Mouse (Mus musculus) bone marrow macrophage, adult 2 months (primary cell): ENCODE results near the gene Pacsin1. TPM values are rescaled to one million over a fixed set of nuclear protein-coding genes. Genes with fewer than 3 reads are reported as not detected.

Experiments used
- H3K27ac ChIP-seq: 2 replicates; pipeline ENCODE4 v1.5.1; 2012; ENCODE audit warnings: low read depth, low read length; ENCODE audit not compliant: insufficient read depth
- H3K4me1 ChIP-seq: 2 replicates; pipeline ENCODE4 v1.6.1; 2012; ENCODE audit warnings: low read length; ENCODE audit not compliant: control insufficient read depth, insufficient read depth
- H3K4me3 ChIP-seq: 2 replicates; pipeline ENCODE4 v1.5.1; 2012; ENCODE audit warnings: mild to moderate bottlenecking, low read length, moderate library complexity; ENCODE audit not compliant: insufficient read depth
- CTCF ChIP-seq: IDR thresholded peaks from 2 replicates; pipeline ENCODE4 v1.5.1; 2012; ENCODE audit warnings: low read depth, mild to moderate bottlenecking, low read length, moderate library complexity
- POLR2A ChIP-seq: IDR thresholded peaks from 2 replicates; pipeline ENCODE4 v1.6.1; 2012; ENCODE audit warnings: mild to moderate bottlenecking, low read depth, low read length, borderline replicate concordance
- polyA plus RNA-seq: library from polyadenylated mRNA; stranded (reverse); fragments of >200 nt; gene quantifications from 2 replicates; pipeline ENCODE4 v1.2.4, GENCODE M21; 2012; ENCODE audit not compliant: missing spikeins, insufficient read depth, insufficient read length

Gene Pacsin1
- polyA plus RNA-seq, 1 experiment, result not detected

DNA sequence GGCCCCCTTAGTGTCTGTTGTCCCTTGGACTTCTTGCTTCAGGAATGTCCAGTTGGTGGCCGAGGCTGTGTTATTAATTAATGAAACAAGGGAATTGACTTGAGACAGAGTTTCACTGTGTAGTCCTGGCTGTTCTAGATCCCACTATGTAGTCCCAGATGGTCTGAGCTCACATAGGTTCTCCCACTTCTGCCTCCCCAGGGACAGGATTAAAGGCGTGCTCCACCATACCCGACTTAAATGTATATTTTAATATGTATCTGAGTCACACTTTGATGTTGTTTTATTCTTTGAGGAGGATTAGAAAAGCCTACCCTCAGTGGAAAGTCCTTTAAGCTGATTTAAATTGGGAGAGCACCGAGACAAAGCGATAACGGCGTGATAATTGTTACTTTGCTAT, 21.0 kb downstream of the Pacsin1 start:
- no peak overlapping the region for H3K4me3 ChIP-seq
- 0 out of 2 replicates have a peak, but pooled peaks cover 4% of the 10 kb centered on the region for H3K4me1 ChIP-seq
- no peak for TF ChIP-seq CTCF
- TF ChIP-seq POLR2A, result no peak
- no peak overlapping the region for H3K27ac ChIP-seq

DNA sequence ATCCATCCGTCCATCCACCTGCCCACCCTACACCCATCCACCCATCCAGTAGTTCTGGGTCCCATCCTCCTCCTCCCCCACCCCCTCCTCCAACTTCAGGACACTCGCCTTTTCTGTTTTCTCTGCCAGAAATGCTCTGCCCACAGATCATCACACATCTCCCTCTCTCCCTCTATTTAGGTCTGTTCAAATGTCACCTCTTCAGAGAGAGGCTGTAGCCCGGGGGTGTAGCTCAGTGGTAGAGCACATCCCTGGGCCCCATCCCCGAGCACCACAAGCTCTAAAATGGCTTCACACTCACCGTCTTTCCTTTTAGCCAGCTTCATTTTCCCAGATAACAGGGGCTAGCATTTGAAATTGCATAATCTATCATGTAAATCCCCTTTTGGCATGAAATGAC, 22.4 kb downstream of the Pacsin1 start:
- no peak for TF ChIP-seq POLR2A
- TF ChIP-seq CTCF, result no peak
- 0 out of 2 replicates have a peak, but pooled peaks cover 4% of the 10 kb centered on the region for H3K4me1 ChIP-seq
- no peak overlapping the region for H3K27ac ChIP-seq
- H3K4me3 ChIP-seq, result no peak overlapping the region

DNA sequence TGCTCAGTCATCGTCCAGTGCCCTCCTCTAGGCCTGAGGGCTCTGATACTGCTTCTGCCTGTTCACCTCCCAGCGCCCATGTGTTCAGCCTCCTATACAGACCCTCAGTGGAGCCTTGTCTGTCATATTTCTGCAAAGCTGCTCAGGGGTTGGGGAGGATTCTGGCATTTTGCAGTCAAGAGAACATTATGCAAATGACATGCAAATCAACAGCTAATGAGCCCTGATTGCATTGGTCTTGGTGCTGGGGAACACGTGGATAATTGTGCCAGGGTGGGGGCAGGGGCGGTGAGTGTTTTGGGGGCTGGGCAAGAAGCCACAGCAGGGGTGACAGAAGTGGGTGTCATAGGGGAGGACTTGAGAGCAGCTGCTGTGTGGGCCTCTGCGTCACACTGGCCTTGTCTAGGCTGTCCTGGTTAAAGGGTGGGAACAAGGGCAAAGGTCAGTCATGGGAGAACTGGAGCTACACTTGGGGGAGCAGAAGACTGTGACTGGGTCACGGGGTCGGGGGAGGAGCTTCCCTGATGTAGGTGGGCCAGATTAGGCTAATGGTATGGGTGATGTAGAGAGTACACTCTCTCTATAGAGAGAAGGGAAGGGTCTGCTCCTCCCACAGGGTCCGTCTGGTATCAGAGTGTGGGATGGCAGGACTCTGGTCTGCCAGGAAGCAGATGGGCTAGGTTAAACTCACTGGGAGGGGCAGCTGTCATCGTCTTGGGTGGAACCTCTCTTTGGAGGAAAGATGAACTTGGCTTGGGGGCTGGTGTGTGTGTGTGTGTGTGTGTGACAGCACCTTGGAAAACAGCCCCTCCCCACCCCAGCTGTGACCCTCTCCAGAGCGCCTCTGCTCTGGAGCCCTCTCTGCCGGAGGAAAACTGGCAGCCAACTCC, 23.9 kb downstream of the Pacsin1 start:
- TF ChIP-seq POLR2A (no peak), CTCF (no peak)
- Histone ChIP-seq H3K27ac (no peak overlapping the region), H3K4me3 (no peak overlapping the region), H3K4me1 (0 out of 2 replicates have a peak, but pooled peaks cover 4% of the 10 kb centered on the region)

DNA sequence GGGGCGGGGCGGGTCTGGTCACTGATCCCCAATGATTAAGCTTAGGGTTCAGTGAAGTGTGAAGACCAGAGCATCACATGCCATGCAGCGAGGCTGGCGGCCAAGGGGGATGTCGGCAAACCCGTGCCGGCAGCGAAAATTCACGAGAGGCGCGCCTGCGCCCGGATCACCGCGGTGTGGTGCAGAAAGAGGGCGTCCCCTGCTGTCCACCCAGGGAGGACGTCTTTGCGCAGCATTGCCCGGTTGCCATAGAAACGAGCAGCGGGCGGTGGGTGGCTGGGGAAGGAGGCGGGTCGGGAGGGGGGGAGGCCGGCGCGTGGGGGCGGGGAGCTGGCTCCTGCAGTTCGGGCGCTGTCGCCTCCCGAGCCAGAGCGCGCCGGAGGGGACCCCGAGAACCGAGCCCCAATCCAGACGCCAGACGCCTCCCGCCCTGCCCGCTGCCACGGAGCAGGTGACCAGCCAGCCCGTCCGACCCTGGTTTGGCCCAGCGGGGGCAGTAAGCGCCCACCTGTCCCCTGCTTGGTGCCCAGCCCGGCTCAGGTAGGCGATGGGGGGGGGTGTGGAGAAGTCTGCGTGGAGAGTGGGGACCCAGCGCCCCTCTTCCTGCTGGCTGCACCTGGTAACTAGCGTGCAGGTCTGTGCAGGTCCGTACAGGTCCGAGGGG, 29.7 kb downstream of the Pacsin1 start:
- Histone ChIP-seq H3K4me3 (no peak overlapping the region), H3K4me1 (no peaks in the 10 kb centered on the region), H3K27ac (no peak overlapping the region)
- no peak for TF ChIP-seq POLR2A
- TF ChIP-seq CTCF, result no peak

DNA sequence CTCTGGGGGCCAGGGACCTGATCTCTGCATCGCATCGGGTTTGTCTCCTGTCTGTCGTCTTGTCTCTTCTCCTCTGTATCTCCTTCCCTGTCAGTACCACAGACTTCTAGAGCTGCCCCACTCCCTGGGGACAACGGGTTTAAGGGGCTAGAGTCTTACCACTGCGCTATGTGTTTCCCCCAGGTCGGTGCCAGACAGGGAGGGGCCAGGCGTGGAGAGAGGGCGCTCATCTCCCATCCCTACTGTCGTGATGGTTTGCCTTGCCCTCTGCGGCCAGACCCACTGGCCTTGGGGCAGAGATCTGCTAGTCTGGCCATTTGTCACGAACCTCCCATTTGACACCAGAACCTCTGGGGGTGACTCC, 30.2 kb downstream of the Pacsin1 start:
- no peak for TF ChIP-seq POLR2A
- no peak for TF ChIP-seq CTCF
- H3K4me1 ChIP-seq, result no peaks in the 10 kb centered on the region
- H3K4me3 ChIP-seq, result no peak overlapping the region
- H3K27ac ChIP-seq, result no peak overlapping the region

DNA sequence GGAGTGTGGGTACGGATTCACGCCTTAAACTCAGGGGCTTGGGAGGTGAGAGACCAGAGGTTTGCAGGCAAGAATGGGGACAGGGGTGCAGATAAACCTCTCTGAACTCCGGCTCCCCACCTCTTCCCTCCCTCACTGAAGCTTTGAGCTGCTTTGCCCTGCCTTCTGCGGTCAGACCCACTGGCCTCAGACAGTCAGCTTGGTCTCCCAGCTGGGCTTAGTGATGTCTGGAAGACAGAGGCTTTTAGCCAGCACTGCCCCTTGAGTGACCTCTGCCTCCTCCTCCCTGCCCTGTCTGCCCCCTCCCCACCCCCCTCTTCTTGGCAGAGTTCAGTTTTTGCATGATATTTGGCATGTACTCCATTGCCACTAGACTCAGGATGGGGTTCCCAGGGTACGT, 31.1 kb downstream of the Pacsin1 start:
- Histone ChIP-seq H3K27ac (no peak overlapping the region), H3K4me1 (peaks cover 3% of the 10 kb centered on the region; the same call in 1 of the 2 replicates), H3K4me3 (no peak overlapping the region)
- TF ChIP-seq CTCF (no peak), POLR2A (no peak)

DNA sequence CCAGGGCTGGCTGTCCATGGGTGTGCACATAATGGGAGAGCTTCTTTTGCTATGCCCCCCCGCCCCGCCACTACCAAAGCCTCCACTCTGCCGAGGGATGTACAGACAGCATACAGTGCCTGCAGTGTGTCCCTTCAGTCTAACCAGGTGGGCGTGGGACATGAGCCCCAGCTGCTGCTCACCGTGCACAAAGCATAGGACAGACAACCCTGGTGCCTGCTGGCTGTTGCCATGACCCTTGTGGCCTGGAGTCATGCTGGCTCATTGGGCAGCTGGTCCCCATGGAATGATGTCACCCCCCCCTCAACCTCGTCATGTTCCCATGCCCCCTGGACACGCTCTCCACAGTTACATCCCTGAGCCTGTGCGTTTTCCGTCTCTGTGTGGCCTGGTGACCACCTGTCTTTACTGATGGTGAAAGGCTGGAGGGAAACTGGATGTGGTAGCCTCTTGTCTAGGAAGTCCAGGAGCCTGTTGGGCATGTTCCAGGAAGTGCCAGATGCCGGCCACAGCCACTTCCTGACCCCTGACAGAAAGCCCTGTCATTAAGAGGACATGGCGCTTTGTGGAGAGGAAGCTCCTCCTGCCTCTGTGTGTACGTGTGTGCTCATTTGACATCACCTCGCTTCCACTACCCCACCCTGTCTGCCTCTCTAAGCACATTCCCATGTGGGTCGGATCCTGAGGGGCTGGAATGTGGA, 35.8 kb downstream of the Pacsin1 start:
- H3K4me1 ChIP-seq, result peaks cover 3% of the 10 kb centered on the region; the same call in 1 of the 2 replicates
- no peak overlapping the region for H3K4me3 ChIP-seq
- no peak overlapping the region for H3K27ac ChIP-seq
- TF ChIP-seq CTCF, result no peak
- TF ChIP-seq POLR2A, result no peak

DNA sequence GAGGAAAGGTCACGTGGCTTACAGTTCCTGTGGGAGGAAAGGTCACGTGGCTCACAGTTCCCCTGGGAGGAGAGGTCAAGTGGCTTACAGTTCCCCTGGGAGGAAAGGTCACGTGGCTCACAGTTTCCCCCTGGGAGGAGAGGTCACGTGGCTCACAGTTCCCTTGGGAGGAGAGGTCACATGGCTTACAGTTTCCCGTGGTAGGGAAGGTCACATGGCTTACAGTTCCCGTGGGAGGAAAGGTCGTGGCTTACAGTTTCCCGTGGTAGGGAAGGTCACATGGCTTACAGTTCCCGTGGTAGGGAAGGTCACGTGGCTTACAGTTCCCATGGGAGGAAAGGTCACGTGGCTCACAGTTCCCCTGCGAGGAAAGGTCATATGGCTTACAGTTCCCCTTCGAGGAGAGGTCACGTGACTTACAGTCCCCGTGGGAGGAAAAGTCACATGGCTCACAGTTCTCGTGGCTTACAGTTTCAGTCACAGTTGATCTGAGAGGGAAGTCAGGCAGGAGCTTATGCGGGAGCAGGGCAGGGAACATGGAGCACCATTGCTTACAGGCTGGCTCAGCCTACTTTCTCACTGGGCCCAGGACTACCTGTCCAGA, 44.4 kb downstream of the Pacsin1 start:
- Histone ChIP-seq H3K4me1 (no peaks in the 10 kb centered on the region), H3K27ac (no peak overlapping the region), H3K4me3 (no peak overlapping the region)
- TF ChIP-seq POLR2A (no peak), CTCF (no peak)

DNA sequence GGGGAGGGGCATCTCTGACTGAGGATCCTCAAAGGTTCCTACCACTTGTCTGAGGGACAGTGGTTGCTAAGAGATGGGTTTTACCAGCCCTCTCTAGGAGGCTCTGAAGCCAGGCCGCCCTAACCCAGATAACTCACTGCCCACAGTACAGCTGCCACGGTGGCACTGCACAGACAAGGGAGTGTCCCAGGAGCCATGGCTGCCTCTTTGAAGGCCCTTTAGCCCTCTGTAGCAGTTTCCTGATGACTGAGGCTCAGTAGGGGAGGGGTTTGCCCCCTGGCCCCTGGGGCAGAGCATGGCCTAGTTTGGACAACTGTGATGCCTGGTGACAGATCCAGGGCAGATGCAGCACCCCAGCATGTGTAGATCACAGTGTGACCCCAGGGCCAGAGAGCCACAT, 45.5 kb downstream of the Pacsin1 start:
- Histone ChIP-seq H3K4me3 (no peak overlapping the region), H3K4me1 (no peaks in the 10 kb centered on the region), H3K27ac (no peak overlapping the region)
- no peak for TF ChIP-seq CTCF

DNA sequence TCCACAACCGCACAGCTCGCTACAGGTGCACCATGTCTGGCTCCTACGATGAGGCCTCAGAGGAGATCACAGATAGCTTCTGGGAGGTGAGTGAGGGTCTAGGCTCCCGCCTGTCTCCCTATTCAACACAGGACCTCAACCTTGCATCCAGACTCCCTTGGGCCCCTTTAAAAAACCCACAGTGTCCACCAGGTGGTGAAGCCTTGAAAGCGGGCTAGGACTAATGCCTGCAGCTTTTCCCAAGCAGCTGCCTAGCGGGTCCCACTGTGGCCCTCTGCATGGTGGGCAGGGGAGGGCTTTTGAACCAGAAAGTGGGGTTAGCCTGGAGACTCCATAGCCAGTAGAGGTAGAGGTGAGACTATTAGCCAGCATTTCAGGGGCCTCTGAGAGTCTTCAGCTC, 46.5 kb downstream of the Pacsin1 start:
- TF ChIP-seq CTCF (no peak), POLR2A (no peak)
- Histone ChIP-seq H3K27ac (no peak overlapping the region), H3K4me1 (no peaks in the 10 kb centered on the region), H3K4me3 (no peak overlapping the region)
